Mouse (Mus musculus) gastrocnemius, adult 2 months (tissue): Measurements from ENCODE around the gene Ugt2b1. TPM values are rescaled to one million over a fixed set of nuclear protein-coding genes. Genes with fewer than 3 reads are reported as not detected.
"Not testable (repeated sequence)": the region's sequence is repeated elsewhere in the genome, so short reads cannot be mapped to it uniquely, and the experiment has no call there.

Experiments
- DNase-seq: peaks from one replicate; pipeline ENCODE4 v3.0.0; 2022
- H3K27ac ChIP-seq: fragments of 200-600 bp; 2 replicates; pipeline ENCODE4 v1.8.1; 2022; ENCODE audit warnings: mild to moderate bottlenecking
- H3K4me3 ChIP-seq: fragments of 200-600 bp; 2 replicates; pipeline ENCODE4 v1.8.1; 2022; ENCODE audit warnings: mild to moderate bottlenecking, moderate library complexity
- CTCF ChIP-seq: fragments of 200-600 bp; IDR thresholded peaks from 2 replicates; pipeline ENCODE4 v1.8.1; 2022; ENCODE audit warnings: antibody characterized with exemption, mild to moderate bottlenecking, moderate library complexity
- intact Hi-C: fragments of 180-260 bp; cut with DNase I; formaldehyde crosslinking; loops from one replicate; pipeline ENCODE4 v1.15.1; 2025
- long read RNA-seq, 2 experiments: library from polyadenylated mRNA; stranded (forward); transcript quantifications; one replicate each; pipeline ENCODE4 v2.0.0; 2021
- total RNA-seq, 2 experiments: library from RNA; stranded (reverse); gene quantifications; 2 replicates each; pipeline ENCODE4 v1.2.3; 2021

Ugt2b1 gene
- total RNA-seq = not detected
- long read RNA-seq, experiment 1 = 0 reads
- long read RNA-seq, experiment 2 = 0 reads

- Histone ChIP-seq H3K4me3 (no peak within 1 kb of the TSS), H3K27ac (no peak within 1 kb of the TSS)
- intact Hi-C loops = no loop called here
- no peak for TF ChIP-seq CTCF
- DNase-seq = no peak
These were observed at the start of gene Ugt2b1 for GRCm38 (mm10) chr5:86926426-86926825. Ugt2b1 (minus strand) TSS chr5:86926530.

GRCm38 (mm10) chr5:86967271-86967670 lies 40.9 kb upstream of the Ugt2b1 start:
- intact Hi-C loops, H3K27ac ChIP-seq, H3K4me3 ChIP-seq, DNase-seq: not testable (repeated sequence)

GRCm38 (mm10) chr5:86962849-86963248 lies 36.5 kb upstream of the Ugt2b1 start:
- intact Hi-C loops = not testable (repeated sequence)

DNA sequence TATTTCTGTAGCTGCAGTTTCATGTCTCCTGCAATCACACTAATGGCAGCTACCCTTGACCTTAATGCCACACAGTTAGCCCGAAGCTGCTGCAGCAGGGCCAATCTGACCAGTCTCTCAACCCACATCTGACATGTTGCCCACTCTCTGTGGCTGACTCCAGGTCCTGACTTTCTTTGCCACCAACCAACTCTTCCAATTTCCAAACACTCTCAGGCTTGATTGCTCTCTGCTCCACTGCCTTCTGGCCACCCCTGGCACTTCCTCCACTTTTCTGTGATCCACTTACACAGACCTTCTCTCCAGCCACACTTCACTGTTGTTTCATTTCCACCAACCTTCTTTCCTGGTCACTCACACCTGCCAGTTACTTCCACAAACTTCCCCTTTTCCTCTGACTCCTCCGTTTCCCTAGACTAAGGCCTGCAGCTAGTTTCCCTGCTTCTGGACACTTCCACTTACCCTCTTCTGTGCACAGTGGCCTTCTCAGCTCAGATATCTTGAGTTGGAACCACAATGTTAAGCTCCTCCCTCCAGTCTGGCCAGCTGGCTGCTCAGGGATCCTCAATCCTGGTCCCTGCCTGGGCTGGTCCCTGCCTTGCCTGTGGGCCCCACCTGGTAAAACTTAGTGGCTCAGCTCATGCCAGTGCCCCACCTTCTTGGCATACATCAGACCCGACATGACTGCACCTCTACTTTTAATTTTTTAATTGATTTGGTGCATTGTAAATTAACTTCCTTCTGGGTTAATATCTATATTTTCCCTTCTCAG lies 35.4 kb upstream of the Ugt2b1 start:
- DNase-seq = no peak
- Histone ChIP-seq H3K27ac (no peak overlapping the region), H3K4me3 (no peak overlapping the region)
- intact Hi-C loops = no loop called here
- TF ChIP-seq CTCF = no peak

More at GRCm38 (mm10) chr5:86962849-86963248, 36.5 kb upstream of the Ugt2b1 start:
- not testable (repeated sequence) for H3K4me3 ChIP-seq, DNase-seq, H3K27ac ChIP-seq

DNA sequence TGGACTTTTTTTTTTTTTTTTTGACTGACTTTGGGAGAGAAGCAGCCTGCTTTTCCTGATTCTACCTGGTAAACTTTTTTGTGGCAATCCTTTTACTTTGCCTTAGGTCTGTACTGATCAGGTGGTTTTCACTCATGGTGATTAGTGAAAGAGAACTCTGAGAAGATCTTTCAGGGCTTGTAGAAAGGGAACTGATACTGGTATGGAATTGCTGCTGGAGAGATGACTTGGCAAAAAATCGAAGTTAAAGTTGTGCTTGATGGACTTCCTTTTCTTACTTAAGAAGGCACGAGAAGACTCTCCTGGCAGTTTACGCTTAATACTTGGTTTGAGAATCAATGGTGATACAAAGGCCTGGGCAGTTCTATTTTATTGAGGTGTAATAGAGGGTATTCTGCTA lies 34.2 kb upstream of the Ugt2b1 start:
- intact Hi-C loops = no loop called here
- no peak overlapping the region for H3K4me3 ChIP-seq
- no peak overlapping the region for H3K27ac ChIP-seq
- TF ChIP-seq CTCF = no peak
- DNase-seq = no peak

DNA sequence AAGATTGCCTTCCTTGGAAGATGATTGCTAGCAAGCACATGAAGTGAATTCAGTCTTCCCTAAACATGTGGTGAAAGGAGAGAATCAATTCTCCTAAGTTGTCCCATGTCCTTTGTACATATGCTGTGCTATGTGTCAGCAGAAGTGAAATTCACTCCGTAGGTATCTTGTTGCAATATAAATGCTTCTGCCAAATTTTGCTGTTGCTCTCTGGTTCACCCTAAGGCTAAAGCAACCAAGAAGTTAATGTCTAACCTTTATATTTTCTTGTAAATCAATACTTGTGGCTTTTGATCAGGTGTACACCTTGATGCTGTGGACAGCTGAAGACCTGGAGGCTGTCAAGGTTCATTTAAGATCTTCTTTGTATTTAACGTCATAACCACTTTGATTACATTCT lies 15.8 kb upstream of the Ugt2b1 start:
- Histone ChIP-seq H3K27ac (no peak overlapping the region), H3K4me3 (no peak overlapping the region)
- TF ChIP-seq CTCF = no peak
- no peak for DNase-seq
- intact Hi-C loops = no loop called here

DNA sequence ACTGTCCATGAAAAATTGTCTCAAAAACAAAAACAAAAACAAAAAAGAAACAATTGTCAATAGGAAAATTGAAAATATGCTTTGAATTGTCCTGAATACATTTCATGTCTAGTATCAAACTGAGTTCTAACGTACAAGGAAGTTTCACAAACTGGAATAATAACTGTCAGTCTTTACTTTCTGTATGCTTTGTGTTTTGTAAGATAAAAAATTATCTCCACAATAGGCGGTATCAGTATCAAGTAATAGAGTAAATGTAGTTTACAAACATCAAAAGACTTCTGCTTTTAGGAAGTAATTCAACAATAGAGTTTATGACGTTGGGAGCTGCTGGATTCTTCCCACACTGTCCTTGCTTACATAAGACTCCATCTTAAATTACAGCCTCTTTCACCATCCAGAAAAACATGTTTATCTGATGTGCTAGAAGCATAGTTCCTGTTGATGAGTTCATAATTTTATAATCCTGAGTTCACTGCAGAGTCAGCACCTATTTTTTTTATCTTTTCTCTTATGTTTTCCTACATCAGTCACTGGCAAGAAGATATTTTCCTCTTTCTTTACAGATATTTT lies 5.6 kb downstream of the Ugt2b1 start:
- no peak for TF ChIP-seq CTCF
- intact Hi-C loops = no loop called here
- Histone ChIP-seq H3K4me3 (no peak overlapping the region), H3K27ac (no peak overlapping the region)
- no peak for DNase-seq

GRCm38 (mm10) chr5:86911357-86912099 lies 14.8 kb downstream of the Ugt2b1 start:
- Histone ChIP-seq H3K4me3 (no peak overlapping the region), H3K27ac (no peak overlapping the region)
- intact Hi-C loops = no loop called here
- TF ChIP-seq CTCF = no peak
- no peak for DNase-seq

DNA sequence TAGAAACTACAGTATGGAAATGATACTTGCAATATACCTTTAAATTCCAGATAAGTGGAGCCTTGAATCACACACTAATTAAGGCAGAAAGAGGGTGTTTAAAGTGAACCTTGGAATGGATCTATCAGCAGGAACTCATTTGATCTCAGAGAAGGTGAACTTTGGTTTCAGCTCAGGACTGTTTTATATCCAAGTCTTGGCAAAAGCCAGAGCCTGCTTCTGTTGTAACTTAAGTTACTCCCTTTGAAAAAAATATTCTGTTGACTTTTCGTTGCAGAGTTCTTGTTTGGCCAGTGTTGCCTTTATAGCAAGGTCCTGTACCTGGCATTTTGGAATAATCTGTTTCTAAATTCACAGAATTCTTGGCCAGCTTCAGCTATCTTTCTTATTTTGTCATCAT lies 15.6 kb downstream of the Ugt2b1 start:
- no peak for DNase-seq
- Histone ChIP-seq H3K4me3 (no peak overlapping the region), H3K27ac (no peak overlapping the region)
- TF ChIP-seq CTCF = no peak
- intact Hi-C loops = no loop called here

DNA sequence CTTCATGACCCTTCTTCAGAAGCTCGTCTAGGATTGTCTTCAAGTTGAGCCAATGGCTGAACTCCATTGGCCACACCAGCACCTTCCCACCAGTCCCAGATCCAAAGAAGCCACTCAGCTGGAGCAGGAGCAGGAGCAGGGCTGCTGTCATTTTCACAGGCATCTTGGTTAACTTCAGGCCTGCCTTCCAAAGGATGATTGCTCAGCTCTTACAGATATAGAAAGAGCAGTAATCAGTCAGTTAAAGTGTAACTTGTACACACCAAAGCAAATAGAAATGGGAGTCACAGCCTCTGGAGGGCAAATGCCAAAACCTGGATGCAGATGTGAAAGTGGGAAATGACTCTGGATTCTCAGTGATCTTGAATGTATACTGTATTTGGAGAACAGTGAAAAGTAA lies 19.6 kb downstream of the Ugt2b1 start, which contains the start of gene Ugt2b34:
Ugt2b34 (minus strand) TSS at position 180 of the 400 bp plus-strand sequence.
- H3K27ac ChIP-seq = no peak within 1 kb of the TSS
- DNase-seq = no peak
- no peak within 1 kb of the TSS for H3K4me3 ChIP-seq
- intact Hi-C loops = no loop called here
- TF ChIP-seq CTCF = no peak

GRCm38 (mm10) chr5:86889933-86890332 lies 36.4 kb downstream of the Ugt2b1 start:
- no peak overlapping the region for H3K4me3 ChIP-seq
- intact Hi-C loops = no loop called here
- H3K27ac ChIP-seq = no peak overlapping the region
- no peak for DNase-seq
- TF ChIP-seq CTCF = no peak

DNA sequence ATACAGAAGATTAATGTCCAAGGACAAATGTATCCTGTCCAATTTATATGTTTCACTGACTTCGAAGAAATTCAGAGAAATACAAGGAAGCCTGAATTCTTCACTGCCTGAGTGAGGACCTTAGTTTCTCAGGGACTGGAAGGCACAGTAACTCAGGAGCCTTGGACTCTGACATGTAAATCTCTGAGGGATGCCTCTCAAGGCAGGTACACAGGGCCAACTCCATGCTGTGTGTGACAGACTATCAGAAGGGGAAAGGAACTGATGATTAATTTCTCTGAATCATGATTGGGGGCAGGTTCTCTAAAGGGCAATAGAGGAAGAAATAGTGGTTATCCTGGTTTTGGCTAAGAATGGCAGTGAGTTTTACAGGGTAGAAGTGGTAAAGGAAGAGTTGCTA lies 37.9 kb downstream of the Ugt2b1 start:
- Histone ChIP-seq H3K4me3 (no peak overlapping the region), H3K27ac (no peak overlapping the region)
- DNase-seq = no peak
- no peak for TF ChIP-seq CTCF
- intact Hi-C loops = no loop called here

- DNase-seq = no peak
- Histone ChIP-seq H3K4me3 (no peak overlapping the region), H3K27ac (no peak overlapping the region)
- no peak for TF ChIP-seq CTCF
- intact Hi-C loops = no loop called here
These were observed 39.2 kb downstream of the Ugt2b1 start for GRCm38 (mm10) chr5:86887081-86887480.
